Mouse (Mus musculus) hindbrain, embryonic 13.5 days (tissue): ENCODE measurements around the gene Tuba4a. TPM values are rescaled to one million over a fixed set of nuclear protein-coding genes. Genes with fewer than 3 reads are reported as not detected.

Experiments
- ATAC-seq: fragments of 200-750 bp; cut with Nextera tagmentation; 2 replicates; pipeline ENCODE4 v1.8.0; 2017; ENCODE audit warnings: moderate TSS enrichment; ENCODE audit not compliant: low FRiP score
- H3K27ac ChIP-seq: fragments of 300-500 bp; sonication (generic); 2 replicates; pipeline ENCODE4 v1.5.1; 2015; ENCODE audit warnings: inconsistent platforms, mild to moderate bottlenecking, moderate library complexity
- H3K27me3 ChIP-seq: fragments of 300-500 bp; sonication (generic); 2 replicates; pipeline ENCODE4 v1.6.1; 2015; ENCODE audit warnings: mild to moderate bottlenecking, inconsistent platforms
- H3K36me3 ChIP-seq: fragments of 300-500 bp; sonication (generic); 2 replicates; pipeline ENCODE4 v1.6.1; 2015; ENCODE audit warnings: mild to moderate bottlenecking, inconsistent platforms
- H3K4me1 ChIP-seq: fragments of 300-500 bp; sonication (generic); replicated peaks from 2 replicates; pipeline ENCODE4 v1.6.1; 2015; ENCODE audit warnings: inconsistent platforms
- H3K4me2 ChIP-seq: fragments of 300-500 bp; sonication (generic); 2 replicates; pipeline ENCODE4 v1.6.1; 2015; ENCODE audit warnings: inconsistent platforms, mild to moderate bottlenecking, moderate library complexity
- H3K4me3 ChIP-seq: fragments of 300-500 bp; sonication (generic); 2 replicates; pipeline ENCODE4 v1.5.1; 2015; ENCODE audit warnings: mild to moderate bottlenecking, inconsistent platforms
- H3K9ac ChIP-seq: fragments of 300-500 bp; sonication (generic); 2 replicates; pipeline ENCODE4 v1.6.1; 2015; ENCODE audit warnings: mild to moderate bottlenecking, inconsistent platforms
- H3K9me3 ChIP-seq: fragments of 300-500 bp; sonication (generic); 2 replicates; pipeline ENCODE4 v1.6.1; 2016; ENCODE audit warnings: inconsistent platforms
- WGBS: fragments of 180-500 bp; shearing (Covaris S2); methylation state at CpG from one replicate; pipeline ENCODE4 v1.1.7; 2015; 5-methylcytosine and 5-hydroxymethylcytosine counted together
- polyA plus RNA-seq: library from polyadenylated mRNA; unstranded; fragments of >200 nt; fragmentation: Nextera tagmentation; extraction: Ambion mirVana; gene quantifications from 2 replicates; pipeline ENCODE4 v1.2.1, GENCODE M21; 2015

Tuba4a gene
- polyA plus RNA-seq: 6.5 and 7.1 TPM in 2 replicates

- H3K9me3 ChIP-seq: no peaks in the 10 kb centered on the region
- 2% methylated on average over 34 of the region's 34 CpGs for WGBS
- peaks cover 22% of the 10 kb centered on the region for H3K4me1 ChIP-seq
- peak; percentile 44 for ATAC-seq
- peak within 1 kb of the TSS; percentile 94 for H3K4me2 ChIP-seq
- H3K36me3 ChIP-seq: peaks cover 17% of the 10 kb centered on the region
- H3K9ac ChIP-seq: peak within 1 kb of the TSS; percentile 73
- peaks cover 87% of the 10 kb centered on the region for H3K27me3 ChIP-seq
- H3K4me3 ChIP-seq: peak within 1 kb of the TSS; percentile 56
- no peak within 1 kb of the TSS for H3K27ac ChIP-seq
These were observed at the start of gene Tuba4a for GRCm38 (mm10) chr1:75219531-75219930. Tuba4a (minus strand) TSS chr1:75219865.

- Histone ChIP-seq H3K27ac (peak within 1 kb of the TSS; percentile 64; the same call in 1 of the 2 replicates), H3K4me1 (peaks cover 19% of the 10 kb centered on the region), H3K36me3 (no peaks in the 10 kb centered on the region), H3K4me2 (peak within 1 kb of the TSS; percentile 69), H3K9me3 (no peaks in the 10 kb centered on the region), H3K27me3 (peaks cover 79% of the 10 kb centered on the region), H3K4me3 (peak within 1 kb of the TSS; percentile 52), H3K9ac (peak within 1 kb of the TSS; percentile 67)
- WGBS: 11% methylated on average over 31 of the region's 32 CpGs
- peak; percentile 82 for ATAC-seq
These were observed 44.6 kb upstream of the Tuba4a start, which contains the start of gene Ptprn for GRCm38 (mm10) chr1:75264091-75264880. Ptprn (minus strand) TSS chr1:75264502.

GRCm38 (mm10) chr1:75262969-75263951, 43.6 kb upstream of the Tuba4a start:
- H3K9me3 ChIP-seq: no peaks in the 10 kb centered on the region
- H3K4me3 ChIP-seq: peak overlapping the region; percentile 52
- peaks cover 19% of the 10 kb centered on the region for H3K4me1 ChIP-seq
- H3K4me2 ChIP-seq: peak overlapping the region; percentile 69
- ATAC-seq: peak; percentile 76
- peaks cover 75% of the 10 kb centered on the region for H3K27me3 ChIP-seq
- 2% methylated on average over 40 of the region's 40 CpGs for WGBS
- H3K36me3 ChIP-seq: no peaks in the 10 kb centered on the region
- H3K27ac ChIP-seq: no peak overlapping the region
- peak overlapping the region; percentile 67 for H3K9ac ChIP-seq

GRCm38 (mm10) chr1:75261278-75261677, 41.6 kb upstream of the Tuba4a start:
- no peak for ATAC-seq
- no peak overlapping the region for H3K4me2 ChIP-seq
- H3K9me3 ChIP-seq: no peaks in the 10 kb centered on the region
- H3K4me3 ChIP-seq: no peak overlapping the region
- H3K27me3 ChIP-seq: peaks cover 76% of the 10 kb centered on the region
- H3K4me1 ChIP-seq: peaks cover 19% of the 10 kb centered on the region
- no peak overlapping the region for H3K27ac ChIP-seq
- H3K36me3 ChIP-seq: no peaks in the 10 kb centered on the region
- H3K9ac ChIP-seq: no peak overlapping the region

- no peak for ATAC-seq
- WGBS: 74% methylated on average over 10 of the region's 10 CpGs
- no peaks in the 10 kb centered on the region for H3K36me3 ChIP-seq
- H3K27me3 ChIP-seq: peaks cover 32% of the 10 kb centered on the region
- H3K4me3 ChIP-seq: no peak overlapping the region
- H3K9ac ChIP-seq: no peak overlapping the region
- H3K4me2 ChIP-seq: no peak overlapping the region
- no peaks in the 10 kb centered on the region for H3K9me3 ChIP-seq
- peaks cover 19% of the 10 kb centered on the region for H3K4me1 ChIP-seq
- H3K27ac ChIP-seq: no peak overlapping the region
These were observed 35.9 kb upstream of the Tuba4a start for GRCm38 (mm10) chr1:75255516-75256046.

GRCm38 (mm10) chr1:75254625-75255013, 35.0 kb upstream of the Tuba4a start:
- Histone ChIP-seq H3K4me3 (no peak overlapping the region), H3K4me1 (peaks cover 19% of the 10 kb centered on the region), H3K27me3 (peaks cover 25% of the 10 kb centered on the region), H3K9ac (peak overlapping the region; percentile 39; the same call in 1 of the 2 replicates), H3K27ac (0 out of 2 replicates have a peak overlapping the region, but pooled peaks have one; percentile 27), H3K9me3 (no peaks in the 10 kb centered on the region), H3K36me3 (no peaks in the 10 kb centered on the region), H3K4me2 (no peak overlapping the region)
- whole genome bisulfite sequencing: 44% methylated on average over 8 of the region's 8 CpGs
- ATAC-seq: no peak

GRCm38 (mm10) chr1:75253849-75254624, 34.4 kb upstream of the Tuba4a start:
- Histone ChIP-seq H3K4me1 (peaks cover 19% of the 10 kb centered on the region), H3K4me2 (no peak overlapping the region), H3K27ac (0 out of 2 replicates have a peak overlapping the region, but pooled peaks have one; percentile 27), H3K27me3 (peaks cover 23% of the 10 kb centered on the region), H3K9me3 (no peaks in the 10 kb centered on the region), H3K4me3 (no peak overlapping the region), H3K36me3 (no peaks in the 10 kb centered on the region), H3K9ac (no peak overlapping the region)
- ATAC-seq: peak; percentile 7; the same call in 1 of the 2 replicates
- WGBS: 65% methylated on average over 16 of the region's 16 CpGs

- Histone ChIP-seq H3K27ac (no peak overlapping the region), H3K4me1 (peaks cover 23% of the 10 kb centered on the region), H3K36me3 (no peaks in the 10 kb centered on the region), H3K27me3 (peaks cover 19% of the 10 kb centered on the region), H3K9ac (no peak overlapping the region), H3K9me3 (no peaks in the 10 kb centered on the region), H3K4me3 (no peak overlapping the region), H3K4me2 (no peak overlapping the region)
- no peak for ATAC-seq
- WGBS: 73% methylated on average over 16 of the region's 16 CpGs
These were observed 33.4 kb upstream of the Tuba4a start for GRCm38 (mm10) chr1:75253029-75253428.

GRCm38 (mm10) chr1:75252308-75252707, 32.6 kb upstream of the Tuba4a start:
- peaks cover 30% of the 10 kb centered on the region for H3K4me1 ChIP-seq
- H3K9ac ChIP-seq: no peak overlapping the region
- H3K36me3 ChIP-seq: no peaks in the 10 kb centered on the region
- no peak overlapping the region for H3K4me2 ChIP-seq
- no peak overlapping the region for H3K27ac ChIP-seq
- no peak for ATAC-seq
- no peaks in the 10 kb centered on the region for H3K9me3 ChIP-seq
- 78% methylated on average over 13 of the region's 13 CpGs for WGBS
- H3K27me3 ChIP-seq: peaks cover 15% of the 10 kb centered on the region; the same call in 1 of the 2 replicates
- H3K4me3 ChIP-seq: no peak overlapping the region

- H3K4me3 ChIP-seq: peak overlapping the region; percentile 25
- H3K36me3 ChIP-seq: no peaks in the 10 kb centered on the region
- peaks cover 32% of the 10 kb centered on the region for H3K4me1 ChIP-seq
- H3K9ac ChIP-seq: 0 out of 2 replicates have a peak overlapping the region, but pooled peaks have one; percentile 39
- 0 out of 2 replicates have a peak, but pooled peaks cover 9% of the 10 kb centered on the region for H3K27me3 ChIP-seq
- peak overlapping the region; percentile 40; the same call in 1 of the 2 replicates for H3K27ac ChIP-seq
- peak overlapping the region; percentile 47 for H3K4me2 ChIP-seq
- WGBS: 2% methylated on average over 21 of the region's 22 CpGs
- H3K9me3 ChIP-seq: no peaks in the 10 kb centered on the region
- 0 out of 2 replicates have a peak, but pooled peaks have one; percentile 25 for ATAC-seq
These were observed 31.7 kb upstream of the Tuba4a start for GRCm38 (mm10) chr1:75251112-75251970.
